Mouse (Mus musculus) adrenal gland, postnatal 36 days (tissue): Measurements from ENCODE around the gene Igfn1. TPM values are rescaled to one million over a fixed set of nuclear protein-coding genes. Genes with fewer than 3 reads are reported as not detected.

ENCODE experiments used
- DNase-seq, 2 experiments: peaks; one replicate each; pipeline ENCODE4 v3.0.0; 2021; ENCODE audit warnings: mixed read lengths in 1 of 2
- long read RNA-seq, 2 experiments: library from polyadenylated mRNA; stranded (forward); transcript quantifications; one replicate each; pipeline ENCODE4 v2.0.0; 2021; ENCODE audit warnings: borderline sequencing depth in 2 of 2
- total RNA-seq, 2 experiments: library from RNA; stranded (reverse); gene quantifications; 2 replicates each; pipeline ENCODE4 v1.2.3; 2021

Igfn1 gene
- total RNA-seq = under 1 TPM in 1 of 2 experiments, not detected in 1; 0.07 TPM
- long read RNA-seq, experiment 1 = 0 reads
- long read RNA-seq, experiment 2 = 0 reads

- DNase-seq = no peak
Observed at GRCm38 (mm10) chr1:136006292-136006748, at the start of gene Igfn1. Gene Igfn1, minus strand, starts transcription at chr1:136006342.

DNA sequence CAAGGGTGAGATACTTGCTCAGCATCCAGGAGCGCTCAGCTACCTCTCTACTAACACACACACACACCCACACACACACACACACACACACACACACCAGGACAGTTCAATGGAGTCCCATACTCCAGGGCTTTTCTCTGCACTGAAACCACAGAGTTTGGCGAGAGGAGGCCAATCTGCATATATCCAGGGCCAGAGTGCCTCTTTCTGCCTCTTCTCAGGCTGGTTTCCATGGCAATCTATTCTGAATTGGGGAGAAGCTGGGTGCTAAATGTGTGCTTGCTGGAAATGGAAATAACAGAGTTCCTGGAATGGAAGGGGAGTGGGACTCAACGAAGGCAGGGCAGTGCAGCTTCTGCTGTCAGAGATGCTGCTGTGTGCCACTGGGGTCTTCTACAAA is 49.6 kb upstream of the Igfn1 start:
- DNase-seq = no peak

DNA sequence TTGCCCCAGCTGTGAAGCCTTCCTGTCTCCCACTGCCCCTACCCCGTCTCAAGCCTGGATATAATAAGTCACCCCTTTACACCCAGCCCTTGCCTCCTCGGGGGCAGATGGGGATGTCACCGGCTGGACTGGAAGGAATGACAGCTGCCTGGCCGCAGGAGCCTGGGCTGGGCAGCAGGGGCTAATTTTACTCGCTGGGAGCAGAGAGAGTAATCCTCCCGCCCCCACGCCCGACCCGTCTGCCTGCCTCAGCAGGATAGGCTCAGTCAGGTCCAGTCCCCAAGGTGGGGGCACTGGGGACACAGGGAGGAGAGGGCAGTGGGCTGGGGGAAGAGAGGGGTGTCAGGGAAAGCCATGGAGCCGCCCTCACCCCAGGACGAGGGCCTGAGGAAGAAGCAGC is 46.4 kb upstream of the Igfn1 start, which contains the start of gene Cacna1s:
TSS of gene Cacna1s (plus strand) at position 204 of the 400 bp plus-strand sequence.
- no peak for DNase-seq

GRCm38 (mm10) chr1:136051465-136051864 is 45.3 kb upstream of the Igfn1 start:
- peak; percentile 68 to 76 for DNase-seq

DNA sequence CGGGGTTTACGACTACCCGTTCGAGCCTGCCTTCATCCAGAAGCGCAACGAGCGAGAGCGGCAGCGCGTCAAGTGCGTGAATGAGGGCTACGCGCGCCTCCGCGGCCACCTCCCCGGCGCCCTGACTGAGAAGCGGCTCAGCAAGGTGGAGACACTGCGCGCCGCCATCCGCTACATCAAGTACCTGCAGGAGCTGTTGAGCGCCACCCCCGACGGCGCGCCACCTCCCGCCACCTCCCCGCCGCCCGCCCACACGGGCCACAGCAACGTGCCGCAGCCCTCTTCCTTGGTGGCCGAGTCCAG is 44.8 kb upstream of the Igfn1 start:
- DNase-seq = peak; percentile 2 to 10

DNA sequence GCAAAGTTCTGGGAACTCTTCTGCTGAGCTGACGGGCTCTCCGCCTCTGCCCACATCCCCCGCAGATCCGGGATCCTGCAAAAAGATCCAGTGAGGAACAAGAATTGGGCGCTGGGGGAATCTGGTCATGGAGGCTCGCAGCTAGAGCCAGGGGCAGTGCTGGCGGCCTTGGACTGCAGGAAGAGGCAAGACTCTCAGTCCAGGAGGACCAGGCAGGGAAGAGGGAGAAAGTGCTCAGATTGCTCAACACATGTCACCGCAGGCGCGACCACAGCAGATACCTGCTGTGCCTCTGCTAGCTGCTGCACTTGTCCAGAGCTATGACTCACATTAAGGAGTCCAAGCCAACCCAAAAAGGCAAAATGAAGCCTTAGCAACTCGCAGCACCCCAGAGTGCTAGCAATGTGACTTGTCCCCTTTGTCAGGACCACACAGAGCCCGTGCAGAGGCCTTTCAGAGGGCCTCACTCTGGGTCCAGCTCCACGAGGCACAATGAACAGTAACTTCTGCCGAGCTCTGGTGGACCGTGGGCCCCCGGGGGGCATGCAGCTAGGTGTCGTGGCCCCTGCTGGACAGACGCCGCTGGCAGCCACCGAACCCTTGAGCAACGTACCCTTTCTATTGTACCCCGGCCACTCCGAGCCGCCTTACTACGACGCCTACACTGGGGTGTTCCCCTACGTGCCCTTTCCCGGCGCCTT is 44.3 kb upstream of the Igfn1 start, which contains the start of gene Ascl5:
TSS of gene Ascl5 (plus strand) at position 493 of the 701 bp plus-strand sequence.
- DNase-seq = peak in 1 of 2 experiments; percentile 2

DNA sequence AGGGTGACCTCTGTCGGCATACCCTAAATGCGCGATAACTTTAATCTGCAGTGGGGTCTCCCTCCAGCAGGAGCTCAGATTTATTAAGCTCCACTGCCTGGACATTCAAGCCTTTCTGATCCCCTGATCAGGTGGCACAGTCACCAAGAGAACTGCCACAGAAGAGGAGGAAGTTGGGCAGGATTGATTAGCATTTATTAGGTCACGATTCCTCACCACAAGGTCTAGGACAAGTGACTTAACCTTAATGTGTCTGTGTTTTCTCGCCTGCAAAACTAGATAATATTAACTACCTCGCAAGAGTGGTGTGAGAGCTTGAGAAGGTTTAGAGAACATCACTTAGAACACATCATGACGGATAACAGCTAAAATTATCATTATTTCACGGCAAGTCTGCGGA is 41.8 kb upstream of the Igfn1 start:
- DNase-seq = no peak

GRCm38 (mm10) chr1:136047432-136047831 is 41.3 kb upstream of the Igfn1 start:
- DNase-seq = peak; percentile 14 to 35

DNA sequence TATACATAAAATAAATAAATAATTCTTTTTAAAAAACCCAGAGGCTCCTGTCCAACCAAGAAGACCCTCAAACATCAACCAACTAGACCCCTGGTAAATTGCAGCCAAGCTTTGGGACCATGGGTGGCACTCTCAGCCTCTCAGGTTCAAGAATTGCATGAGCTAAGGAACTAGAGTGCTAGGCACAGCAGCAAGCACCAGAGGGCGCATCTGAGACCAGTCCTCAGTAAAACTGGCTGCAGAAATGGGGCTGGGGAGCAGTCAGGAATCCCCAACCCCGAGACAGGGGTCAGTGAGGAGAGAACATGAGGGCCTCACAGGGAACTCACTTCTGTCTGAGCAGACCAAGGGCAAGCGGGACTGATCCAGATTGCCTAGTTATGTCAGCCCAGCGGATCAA is 39.6 kb upstream of the Igfn1 start:
- peak; percentile 55 to 71 for DNase-seq

DNA sequence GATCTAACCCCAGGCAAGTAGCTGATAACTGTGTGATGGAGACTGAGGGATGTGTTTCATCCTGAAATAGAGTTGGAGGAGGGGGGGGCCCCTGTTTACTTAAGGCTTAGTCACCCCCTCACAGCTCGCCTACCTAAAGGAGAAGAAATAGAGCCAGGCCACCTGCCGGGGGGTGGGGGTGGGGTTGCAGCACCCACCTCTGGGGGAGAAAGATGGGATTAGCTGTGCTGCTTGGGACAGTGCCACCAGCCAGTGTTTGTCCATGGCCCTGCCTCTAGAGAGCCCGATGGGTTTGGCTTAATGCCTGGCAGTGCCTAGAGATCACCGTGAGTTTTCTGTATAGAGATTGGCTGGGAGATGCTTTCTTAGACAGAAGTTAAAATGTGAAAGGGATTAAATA is 34.7 kb upstream of the Igfn1 start:
- no peak for DNase-seq

- DNase-seq = no peak
Observed at GRCm38 (mm10) chr1:136040452-136040851, 34.3 kb upstream of the Igfn1 start.

DNA sequence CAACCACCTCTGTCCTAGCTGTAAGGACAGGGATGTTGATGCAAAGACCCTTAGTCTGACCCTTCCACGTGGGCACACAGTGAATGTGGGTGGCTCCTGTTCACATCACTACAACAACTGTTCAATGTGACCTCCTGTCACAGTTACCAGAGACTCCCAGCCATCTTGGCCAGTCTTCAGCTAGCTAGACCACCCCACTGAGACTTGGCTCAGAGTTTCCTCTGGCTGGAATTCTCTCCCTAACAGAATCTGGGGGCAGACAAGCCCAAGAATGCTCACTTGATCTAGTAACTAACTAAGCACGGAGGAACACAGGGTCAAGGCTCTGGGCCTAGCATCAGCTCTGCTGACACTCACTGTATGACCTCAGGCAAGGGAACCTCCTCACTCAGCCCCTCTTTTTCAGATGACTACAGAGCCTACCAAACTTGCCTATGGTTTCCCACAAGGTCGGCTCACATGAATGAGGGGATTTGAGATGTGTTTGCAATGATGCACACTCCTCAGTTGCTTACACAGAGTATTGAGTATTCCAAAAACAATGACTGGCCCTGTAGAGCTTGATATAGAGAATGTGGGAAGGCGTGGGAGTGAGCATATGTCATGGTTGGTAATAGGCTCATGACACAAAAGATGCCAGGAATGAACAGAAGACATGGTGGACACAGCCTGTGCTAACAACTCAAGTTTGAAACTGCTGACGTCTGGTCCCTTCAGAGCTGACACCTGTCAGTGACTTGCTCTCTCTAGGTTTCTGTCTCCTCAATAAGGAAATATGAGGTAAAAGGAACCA is 32.8 kb upstream of the Igfn1 start:
- no peak for DNase-seq

DNA sequence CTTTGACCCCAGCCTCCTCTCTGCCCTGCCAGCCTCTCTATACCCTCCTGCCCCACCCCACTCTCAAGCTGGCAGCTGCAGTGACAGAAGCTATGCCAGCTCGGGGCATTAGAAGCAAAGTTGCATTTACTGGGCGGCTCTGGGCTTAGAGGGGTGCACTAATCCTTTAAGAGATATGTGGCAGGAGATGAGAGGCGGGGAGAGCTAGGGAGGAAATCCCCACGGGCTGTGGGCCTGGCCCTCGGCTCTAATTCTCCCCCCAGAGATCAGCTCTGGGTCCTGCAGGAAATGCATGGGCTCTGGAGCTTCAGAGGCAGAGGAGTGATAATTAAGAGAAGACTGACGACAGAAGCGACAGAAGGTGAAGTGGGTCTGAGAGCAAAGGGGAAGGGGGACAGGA is 26.8 kb upstream of the Igfn1 start:
- no peak for DNase-seq

DNA sequence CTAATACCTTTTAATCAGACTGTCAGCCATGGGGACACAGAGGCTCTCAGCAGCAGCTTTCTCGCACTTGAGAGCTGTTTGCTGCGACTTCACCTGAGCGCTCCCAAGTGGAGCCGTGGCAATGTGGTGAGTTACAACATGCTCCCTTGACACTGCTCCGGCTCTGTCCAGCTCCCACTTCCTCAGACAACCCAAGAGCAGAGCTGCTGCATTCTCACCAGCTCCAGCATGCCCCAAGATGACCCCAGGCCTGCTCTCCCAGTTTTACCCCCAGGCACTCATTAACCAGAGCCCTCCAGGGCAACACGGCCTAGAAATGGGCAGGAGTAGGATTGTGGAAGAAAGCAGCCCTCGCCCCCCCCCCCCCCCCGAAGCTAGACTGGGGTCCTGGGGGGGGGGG is 25.6 kb upstream of the Igfn1 start:
- no peak for DNase-seq

DNA sequence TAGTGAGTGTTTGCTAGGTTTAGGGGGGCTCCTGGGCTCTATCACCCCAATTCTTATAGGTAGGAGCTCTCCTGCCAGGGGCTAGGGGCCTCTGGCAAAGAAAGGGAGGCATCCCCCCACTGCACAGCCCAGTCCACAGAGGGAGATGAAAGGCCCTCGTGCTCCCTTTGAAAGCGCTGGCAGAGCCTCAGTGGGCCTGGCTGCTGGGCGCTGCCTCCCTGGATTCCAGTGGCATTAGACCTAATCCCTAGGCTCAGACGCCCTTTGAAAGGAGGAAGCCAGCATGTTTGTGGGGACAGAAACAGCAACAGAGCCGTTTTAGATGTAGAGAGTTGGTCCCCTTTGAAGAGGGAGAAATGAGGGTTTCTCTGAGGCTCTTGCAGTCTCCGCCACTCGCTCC is 24.1 kb upstream of the Igfn1 start:
- no peak for DNase-seq

GRCm38 (mm10) chr1:136018390-136019189 is 12.4 kb upstream of the Igfn1 start:
- peak; percentile 19 to 43 for DNase-seq

DNA sequence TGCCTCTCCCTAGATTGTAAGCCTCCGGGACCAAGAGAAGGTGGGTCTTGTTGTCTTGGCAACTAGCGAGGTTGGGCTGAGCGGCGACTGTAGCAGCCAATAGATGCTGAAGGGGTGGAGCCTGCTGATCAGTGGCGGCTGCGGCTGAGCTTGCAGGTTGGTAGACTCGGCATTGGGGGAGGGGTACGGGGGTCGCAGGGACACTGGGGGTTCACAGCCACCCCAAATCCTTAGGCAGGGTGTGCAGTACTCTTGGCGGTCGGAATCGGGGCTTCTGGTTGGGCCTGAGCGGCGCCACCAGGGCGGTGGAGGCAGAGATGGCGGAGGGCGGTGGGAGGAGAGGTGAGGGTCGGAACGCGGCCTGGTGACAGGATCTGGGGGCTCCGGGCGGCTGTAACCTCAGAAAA is 11.8 kb upstream of the Igfn1 start:
- DNase-seq = peak; percentile 92 to 95

- DNase-seq = no peak
Observed at GRCm38 (mm10) chr1:136017307-136017706, 11.2 kb upstream of the Igfn1 start.

DNA sequence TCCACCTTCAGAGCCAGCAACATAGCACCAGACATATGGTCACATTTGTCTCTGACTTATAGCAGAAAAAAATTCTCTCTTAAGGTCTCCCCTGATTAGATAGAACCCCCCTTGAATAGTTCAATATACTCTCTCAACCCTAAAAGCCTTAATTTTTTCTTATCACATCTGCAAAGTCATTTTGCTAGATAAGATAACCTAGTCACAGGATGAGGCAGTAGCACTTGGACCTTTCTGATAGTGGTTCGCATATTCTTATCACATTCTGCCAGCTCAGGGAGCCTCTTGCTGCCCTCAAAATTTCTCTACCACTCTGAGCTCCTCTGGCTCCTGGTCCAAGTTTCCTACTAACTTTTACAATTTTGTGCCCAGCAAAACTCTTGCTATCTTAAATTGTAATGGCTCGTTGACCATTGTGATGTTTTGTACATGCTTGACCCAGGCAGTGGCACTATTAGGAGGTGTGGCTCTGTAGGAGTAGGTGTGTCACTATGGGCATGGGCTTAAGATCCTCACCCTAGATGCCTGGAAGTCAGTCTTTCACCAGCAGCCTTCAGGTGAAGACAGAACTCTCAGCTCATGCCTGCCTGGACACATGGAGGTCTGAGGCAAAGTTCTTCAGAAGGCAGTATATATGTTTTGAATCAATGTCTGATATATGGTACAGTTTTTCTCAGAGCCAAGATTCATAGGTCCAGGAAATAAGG is 8.8 kb upstream of the Igfn1 start:
- no peak for DNase-seq

DNA sequence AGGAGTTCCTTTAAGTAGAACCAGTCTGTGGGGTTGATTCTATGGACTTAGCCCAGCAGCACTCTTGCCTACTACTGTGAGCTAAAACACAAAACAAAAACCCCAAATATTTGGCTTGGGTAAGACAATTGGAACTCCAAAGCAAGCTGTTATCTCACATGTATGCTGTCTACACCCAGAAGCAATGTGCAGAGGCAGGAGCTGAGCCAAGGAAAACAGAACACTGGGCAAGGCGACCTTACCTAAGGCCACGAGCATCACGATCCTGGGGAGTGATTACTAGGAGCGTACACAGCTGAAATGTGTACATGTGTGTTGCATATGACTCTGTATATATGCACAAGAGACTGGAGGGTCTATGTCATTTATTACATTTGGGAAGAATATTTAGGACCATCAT is 7.4 kb upstream of the Igfn1 start:
- no peak for DNase-seq

- no peak for DNase-seq
Observed at GRCm38 (mm10) chr1:136010247-136010646, 4.1 kb upstream of the Igfn1 start.

- no peak for DNase-seq
Observed at GRCm38 (mm10) chr1:136008159-136008533, 2.0 kb upstream of the Igfn1 start.
